Mouse (Mus musculus): Measurements from ENCODE around the gene Bnc2. TPM values are rescaled to one million over a fixed set of nuclear protein-coding genes. Genes with fewer than 3 reads are reported as not detected.

Gene Bnc2
- total and polyA plus RNA-seq, 2 experiments from 2014 or later, result 0.93 to 4.3 TPM

- TF ChIP-seq EP300 (IDR thresholded peaks at IDR 0.05; ENCODE audit: low read depth) (no peak), CTCF (IDR thresholded peaks at IDR 0.05; ENCODE audit: low read depth) (no peak)
- 95% methylated on average over 3 of the region's 3 CpGs for WGBS
- no peak overlapping the region for H3K4me3 ChIP-seq (ENCODE audit: low read depth, low read length)
- H3K27me3 ChIP-seq (ENCODE audit: control insufficient read depth, insufficient read depth, low read length), result no peaks in the 10 kb centered on the region
- H3K36me3 ChIP-seq (replicated peaks; ENCODE audit: control insufficient read depth, insufficient read depth, low read length), result no peaks in the 10 kb centered on the region
- no peak overlapping the region for H3K9ac ChIP-seq (replicated peaks; ENCODE audit: low read depth, low read length)
- H3K27ac ChIP-seq (ENCODE audit: low read depth), result no peak overlapping the region
- no peak for ATAC-seq (ENCODE audit: insufficient read depth, low read depth)
- H3K4me1 ChIP-seq (ENCODE audit: control insufficient read depth, insufficient read depth), result no peaks in the 10 kb centered on the region
- no peak for DNase-seq (ENCODE audit: low spot score)
- H3K9me3 ChIP-seq (replicated peaks; ENCODE audit: control insufficient read depth, low read length), result no peaks in the 10 kb centered on the region
- H3K4me2 ChIP-seq (ENCODE audit: low read depth, low read length), result no peak overlapping the region
Measured at GRCm38 (mm10) chr4:84452642-84453041, 222.4 kb downstream of the Bnc2 start.

DNA sequence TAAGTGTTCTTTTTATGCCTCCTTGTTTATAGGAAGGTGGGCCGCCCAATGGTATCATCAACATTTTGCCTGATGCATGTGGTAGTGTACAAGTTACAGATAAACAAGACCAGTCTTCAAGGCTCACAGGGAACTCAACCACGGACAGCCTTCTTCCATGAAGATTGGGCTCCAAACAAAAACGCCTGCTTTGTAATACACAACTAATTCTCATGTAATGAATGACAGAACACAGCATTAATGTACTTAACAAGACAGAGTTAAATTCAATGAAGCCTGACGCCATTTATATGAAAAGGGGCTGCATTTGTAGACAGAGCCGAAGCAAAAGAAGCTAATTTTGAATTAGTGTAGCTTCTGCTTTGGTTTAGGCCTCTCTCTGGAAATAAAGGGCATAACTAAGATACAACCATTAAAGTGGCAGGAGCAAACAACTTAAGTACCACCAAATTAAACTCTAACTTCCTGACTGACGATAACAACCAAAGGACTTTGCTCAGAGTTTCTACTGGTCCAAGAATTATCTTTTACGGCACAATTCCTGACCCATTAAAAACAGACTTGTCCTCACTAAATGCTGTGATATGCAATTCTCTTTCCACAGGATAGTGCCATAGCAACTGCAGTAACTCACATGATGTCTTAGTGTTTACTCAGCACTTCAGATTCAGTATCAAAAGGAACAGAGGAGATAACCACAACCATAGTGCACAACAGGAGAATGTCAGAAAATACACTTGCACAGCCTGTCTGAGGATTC lies 225.6 kb downstream of the Bnc2 start:
- 74% methylated on average over 7 of the region's 7 CpGs for WGBS
- Histone ChIP-seq H3K27me3 (ENCODE audit: control insufficient read depth, insufficient read depth, low read length) (no peaks in the 10 kb centered on the region), H3K4me3 (ENCODE audit: low read depth, low read length) (no peak overlapping the region), H3K4me1 (ENCODE audit: control insufficient read depth, insufficient read depth) (no peaks in the 10 kb centered on the region), H3K36me3 (replicated peaks; ENCODE audit: control insufficient read depth, insufficient read depth, low read length) (no peaks in the 10 kb centered on the region), H3K4me2 (ENCODE audit: low read depth, low read length) (no peak overlapping the region), H3K9ac (replicated peaks; ENCODE audit: low read depth, low read length) (no peak overlapping the region), H3K9me3 (replicated peaks; ENCODE audit: control insufficient read depth, low read length) (no peaks in the 10 kb centered on the region), H3K27ac (ENCODE audit: low read depth) (no peak overlapping the region)
- ATAC-seq (ENCODE audit: insufficient read depth, low read depth) (no peak), DNase-seq (ENCODE audit: low spot score) (no peak)
- TF ChIP-seq CTCF (IDR thresholded peaks at IDR 0.05; ENCODE audit: low read depth) (no peak), EP300 (IDR thresholded peaks at IDR 0.05; ENCODE audit: low read depth) (no peak)

DNA sequence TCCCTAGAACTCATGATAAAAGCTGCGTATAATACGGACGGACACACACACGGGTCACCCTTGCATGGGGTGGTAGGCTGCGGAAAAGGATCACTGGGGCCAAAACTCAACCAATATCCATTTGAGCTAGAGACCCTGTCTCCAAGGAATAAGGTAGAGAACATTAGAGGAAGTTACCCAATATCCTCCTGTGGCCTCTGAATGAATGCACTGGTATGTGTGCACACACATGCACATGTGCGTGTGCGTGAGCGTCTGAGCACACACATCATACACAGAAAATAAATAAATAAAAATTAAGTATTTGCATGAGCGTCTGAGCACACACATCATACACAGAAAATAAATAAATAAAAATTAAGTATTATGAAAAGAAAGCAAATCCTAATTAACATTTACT lies 241.8 kb downstream of the Bnc2 start:
- no peaks in the 10 kb centered on the region for H3K4me1 ChIP-seq (ENCODE audit: control insufficient read depth, insufficient read depth)
- TF ChIP-seq EP300 (IDR thresholded peaks at IDR 0.05; ENCODE audit: low read depth) (no peak), CTCF (IDR thresholded peaks at IDR 0.05; ENCODE audit: low read depth) (no peak)
- no peaks in the 10 kb centered on the region for H3K27me3 ChIP-seq (ENCODE audit: control insufficient read depth, insufficient read depth, low read length)
- no peak overlapping the region for H3K4me2 ChIP-seq (ENCODE audit: low read depth, low read length)
- no peak overlapping the region for H3K9ac ChIP-seq (replicated peaks; ENCODE audit: low read depth, low read length)
- WGBS, result 93% methylated on average over 9 of the region's 9 CpGs
- H3K9me3 ChIP-seq (replicated peaks; ENCODE audit: control insufficient read depth, low read length), result no peaks in the 10 kb centered on the region
- no peak for ATAC-seq (ENCODE audit: insufficient read depth, low read depth)
- DNase-seq (ENCODE audit: low spot score), result no peak
- H3K36me3 ChIP-seq (replicated peaks; ENCODE audit: control insufficient read depth, insufficient read depth, low read length), result no peaks in the 10 kb centered on the region
- H3K27ac ChIP-seq (ENCODE audit: low read depth), result no peak overlapping the region
- no peak overlapping the region for H3K4me3 ChIP-seq (ENCODE audit: low read depth, low read length)

DNA sequence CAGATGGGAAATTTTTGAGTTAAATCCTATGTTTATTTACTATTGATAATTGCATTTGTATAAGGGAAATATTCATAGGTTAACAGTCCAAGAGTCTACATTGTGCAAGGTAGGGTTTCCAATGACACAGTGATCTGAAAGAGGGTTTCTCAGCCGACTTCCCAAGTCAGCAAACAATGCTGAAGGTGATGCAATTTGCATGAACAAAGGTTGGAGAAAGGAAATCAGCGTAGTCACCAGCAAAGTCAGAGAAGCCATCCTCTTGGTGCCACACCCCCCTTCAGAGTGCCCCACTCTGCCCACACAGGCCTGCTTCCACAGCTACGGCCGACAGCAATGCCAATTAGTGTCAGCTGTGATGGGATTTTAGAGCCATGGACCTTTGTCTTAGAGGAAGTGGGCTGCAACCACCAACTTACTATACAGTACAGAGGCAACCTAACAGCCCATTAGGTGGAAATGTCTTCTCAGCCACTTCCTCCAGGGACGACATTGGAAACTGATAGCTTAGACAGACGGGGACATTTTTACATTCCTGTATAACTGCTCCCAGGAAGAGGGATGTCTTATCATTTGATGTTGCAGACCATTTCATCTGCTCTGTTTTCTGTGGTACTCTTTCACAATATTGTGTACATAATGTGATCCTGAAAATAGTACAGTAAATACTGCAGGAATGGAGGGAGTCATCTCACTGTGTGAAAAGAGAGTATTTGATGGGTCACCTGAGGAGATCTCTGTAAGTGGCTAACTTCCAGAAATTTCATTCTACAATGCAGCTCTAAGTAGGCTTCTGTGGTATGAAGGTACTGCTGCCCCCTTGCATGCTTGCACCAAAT lies 243.2 kb downstream of the Bnc2 start:
- H3K4me3 ChIP-seq (ENCODE audit: low read depth, low read length), result no peak overlapping the region
- DNase-seq (ENCODE audit: low spot score) (no peak), ATAC-seq (ENCODE audit: insufficient read depth, low read depth) (no peak)
- no peak overlapping the region for H3K4me2 ChIP-seq (ENCODE audit: low read depth, low read length)
- H3K27ac ChIP-seq (ENCODE audit: low read depth), result no peak overlapping the region
- H3K9ac ChIP-seq (replicated peaks; ENCODE audit: low read depth, low read length), result no peak overlapping the region
- no peaks in the 10 kb centered on the region for H3K36me3 ChIP-seq (replicated peaks; ENCODE audit: control insufficient read depth, insufficient read depth, low read length)
- H3K27me3 ChIP-seq (ENCODE audit: control insufficient read depth, insufficient read depth, low read length), result no peaks in the 10 kb centered on the region
- TF ChIP-seq EP300 (IDR thresholded peaks at IDR 0.05; ENCODE audit: low read depth) (no peak), CTCF (IDR thresholded peaks at IDR 0.05; ENCODE audit: low read depth) (no peak)
- H3K9me3 ChIP-seq (replicated peaks; ENCODE audit: control insufficient read depth, low read length), result no peaks in the 10 kb centered on the region
- WGBS, result 52% methylated on average over 6 of the region's 6 CpGs
- no peaks in the 10 kb centered on the region for H3K4me1 ChIP-seq (ENCODE audit: control insufficient read depth, insufficient read depth)

- TF ChIP-seq EP300 (IDR thresholded peaks at IDR 0.05; ENCODE audit: low read depth) (no peak), CTCF (IDR thresholded peaks at IDR 0.05; ENCODE audit: low read depth) (no peak)
- ATAC-seq (ENCODE audit: insufficient read depth, low read depth) (no peak), DNase-seq (ENCODE audit: low spot score) (no peak)
- Histone ChIP-seq H3K9me3 (replicated peaks; ENCODE audit: control insufficient read depth, low read length) (no peaks in the 10 kb centered on the region), H3K4me3 (ENCODE audit: low read depth, low read length) (no peak overlapping the region), H3K9ac (replicated peaks; ENCODE audit: low read depth, low read length) (no peak overlapping the region), H3K36me3 (replicated peaks; ENCODE audit: control insufficient read depth, insufficient read depth, low read length) (no peaks in the 10 kb centered on the region), H3K27me3 (ENCODE audit: control insufficient read depth, insufficient read depth, low read length) (no peaks in the 10 kb centered on the region), H3K4me1 (ENCODE audit: control insufficient read depth, insufficient read depth) (no peaks in the 10 kb centered on the region), H3K27ac (ENCODE audit: low read depth) (no peak overlapping the region), H3K4me2 (ENCODE audit: low read depth, low read length) (no peak overlapping the region)
- 81% methylated on average over 3 of the region's 3 CpGs for WGBS
Measured at GRCm38 (mm10) chr4:84427955-84428354, 247.1 kb downstream of the Bnc2 start.
